Mouse (Mus musculus): ENCODE measurements around the gene Hat1. TPM values are rescaled to one million over a fixed set of nuclear protein-coding genes. Genes with fewer than 3 reads are reported as not detected.
A peak's percentile ranks its signal among the peaks of the same experiment; 100 is the strongest.
"Not testable (repeated sequence)": the region's sequence is repeated elsewhere in the genome, so short reads cannot be mapped to it uniquely, and the experiment has no call there.

The Hat1 gene
- 10 to 100 TPM; 36.9 to 42.3 TPM for total RNA-seq (2021)
- long read RNA-seq, experiment 1, transcript Hat1-201 (11 exons, 1,576 nt): major isoform, 50 of 53 reads
- long read RNA-seq, experiment 1, partial matches to known transcripts: 2 of 53 reads
- long read RNA-seq, experiment 1, other reads (novel, unspliced or antisense): 1 of 53 reads
- long read RNA-seq, experiment 2, transcript Hat1-201 (11 exons, 1,576 nt): major isoform, 38 of 40 reads
- long read RNA-seq, experiment 2, partial matches to known transcripts: 2 of 40 reads
- long read RNA-seq, experiment 2, other reads (novel, unspliced or antisense): 0 of 40 reads

DNA sequence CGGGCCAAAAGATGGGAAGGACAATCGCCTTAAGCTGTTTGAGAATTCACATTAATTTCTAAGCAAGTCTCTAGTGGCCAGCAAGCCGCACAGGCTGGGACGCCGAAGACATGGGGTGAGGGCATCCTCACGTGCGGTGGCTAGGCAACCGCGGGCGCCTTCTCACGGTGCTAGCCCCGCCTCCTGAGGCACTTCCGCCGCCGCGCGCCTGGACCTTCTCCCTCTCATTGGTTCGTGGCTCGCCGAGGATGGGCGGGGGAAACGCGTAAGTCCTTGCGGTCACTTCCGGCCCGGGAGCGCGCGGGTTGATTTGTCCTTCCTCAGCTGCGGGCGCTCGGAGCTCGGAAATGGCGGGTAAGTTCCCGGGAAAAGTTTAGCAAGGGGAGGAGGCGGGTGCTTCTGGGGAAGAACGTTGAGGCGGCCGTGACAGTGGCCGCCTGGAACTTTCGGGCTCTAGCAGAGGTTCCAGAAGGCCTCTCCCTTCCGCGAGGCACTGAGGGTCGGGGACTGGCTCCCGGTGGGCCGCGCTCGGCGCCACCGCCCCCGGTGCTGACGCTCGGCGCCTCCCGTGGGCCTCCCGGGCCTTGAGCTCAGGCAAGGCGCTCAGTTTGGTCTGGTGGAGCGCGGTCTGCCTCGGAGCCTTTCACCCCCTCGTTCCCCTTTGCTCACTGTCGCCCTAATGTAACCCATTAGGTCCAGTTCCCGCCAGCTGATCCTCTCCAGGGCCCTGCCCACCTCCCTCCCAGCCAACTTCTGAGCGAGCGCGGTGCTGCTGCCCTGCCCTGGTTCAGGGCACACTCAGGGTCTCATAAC lies at the start of gene Hat1:
Hat1 (plus strand) TSS at position 8 of the 813 bp plus-strand sequence.
- DNase-seq: peak; percentile 97

GRCm38 (mm10) chr2:71340126-71340525 lies 48.6 kb upstream of the Hat1 start:
- DNase-seq: no peak

DNA sequence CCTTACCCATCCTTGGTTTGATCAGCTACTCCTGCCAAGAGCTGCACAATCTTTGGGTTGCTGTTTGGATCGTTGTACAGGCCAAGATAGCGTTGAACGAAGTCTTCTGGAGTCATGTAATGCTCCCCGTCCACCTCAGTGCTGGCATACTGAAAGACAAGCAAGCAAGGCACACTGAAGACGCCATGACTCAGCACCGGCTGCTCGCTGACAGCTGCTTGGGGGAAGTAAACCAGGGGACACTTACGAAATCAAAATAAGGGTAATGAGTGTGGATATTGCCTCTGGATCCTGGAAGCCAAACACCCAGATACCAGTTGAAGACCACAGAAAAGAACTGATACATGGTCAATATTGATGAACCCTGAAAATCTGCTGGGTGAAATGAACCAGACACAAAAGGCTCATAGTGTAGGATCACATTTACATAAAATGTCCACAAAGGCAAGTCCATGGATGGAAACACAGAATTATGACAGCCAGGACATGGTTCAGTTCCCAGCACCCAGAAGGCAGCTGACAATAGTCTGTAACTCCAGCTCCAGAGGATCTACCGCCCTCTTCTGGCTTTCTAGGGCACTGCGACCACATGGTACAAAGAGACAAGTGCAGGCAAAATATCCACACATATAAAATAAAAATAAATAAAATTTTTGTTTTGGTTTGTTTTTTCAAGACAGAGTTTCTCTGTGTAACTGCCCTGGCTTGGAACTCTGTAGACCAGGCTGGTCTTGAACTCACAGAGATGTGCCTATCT lies 44.7 kb upstream of the Hat1 start:
- DNase-seq: no peak

DNA sequence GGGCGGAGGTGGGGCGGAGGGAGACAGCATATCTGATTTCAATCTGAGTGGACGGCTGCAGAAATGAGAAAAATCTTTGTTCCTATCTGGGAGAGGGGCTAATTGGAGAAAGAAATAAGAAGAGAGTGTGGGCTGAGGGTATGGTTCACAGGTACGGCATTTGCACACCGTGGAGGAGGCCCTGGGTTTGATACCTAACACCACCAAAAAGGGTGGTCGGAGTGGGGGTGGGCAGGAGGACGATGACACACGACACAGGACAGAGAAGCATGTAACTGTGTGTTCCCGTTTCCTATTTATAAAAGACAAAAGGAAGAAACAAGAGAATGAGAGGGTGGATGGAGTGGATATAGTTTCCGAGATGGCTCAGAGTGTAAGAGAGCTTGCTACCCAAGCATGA lies 41.6 kb upstream of the Hat1 start:
- DNase-seq: no peak

DNA sequence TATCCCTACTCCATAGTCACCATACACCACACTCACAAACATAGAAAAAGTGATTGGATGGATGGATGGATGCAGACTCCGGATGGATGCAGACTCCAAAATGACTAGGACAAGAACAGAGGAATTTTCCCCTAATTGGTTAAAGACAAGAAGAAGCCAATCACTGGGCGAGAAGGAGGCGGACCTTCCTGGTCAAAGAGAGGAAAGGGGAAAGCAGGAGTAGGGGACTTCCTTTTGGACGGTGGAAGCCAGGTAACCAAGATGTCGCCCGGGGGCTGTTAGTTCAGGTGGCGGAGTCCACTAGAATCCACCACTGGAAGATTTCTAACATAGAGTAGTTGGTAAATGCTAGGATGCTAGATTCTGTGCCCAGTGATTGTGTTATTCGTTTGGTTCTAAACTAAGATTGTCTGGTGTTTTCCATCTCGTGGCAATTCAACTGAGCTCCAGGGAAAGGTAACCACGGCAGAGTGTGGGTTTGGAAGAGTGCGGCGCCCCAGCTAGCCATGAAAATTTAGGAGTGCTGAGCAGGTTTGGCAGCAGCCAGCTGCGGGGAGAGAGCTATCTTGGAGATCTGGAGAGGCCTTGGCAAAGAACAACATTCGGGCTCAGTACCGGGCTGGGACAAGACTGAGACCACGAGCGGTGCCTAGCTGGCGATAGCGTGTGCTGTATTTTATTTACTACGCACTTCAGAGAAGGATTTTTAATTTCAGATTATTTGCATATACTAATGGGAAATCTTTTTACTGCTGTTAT lies 40.8 kb upstream of the Hat1 start:
- no peak for DNase-seq

- DNase-seq: peak; percentile 21
These were observed 39.2 kb upstream of the Hat1 start for GRCm38 (mm10) chr2:71349511-71349910.

DNA sequence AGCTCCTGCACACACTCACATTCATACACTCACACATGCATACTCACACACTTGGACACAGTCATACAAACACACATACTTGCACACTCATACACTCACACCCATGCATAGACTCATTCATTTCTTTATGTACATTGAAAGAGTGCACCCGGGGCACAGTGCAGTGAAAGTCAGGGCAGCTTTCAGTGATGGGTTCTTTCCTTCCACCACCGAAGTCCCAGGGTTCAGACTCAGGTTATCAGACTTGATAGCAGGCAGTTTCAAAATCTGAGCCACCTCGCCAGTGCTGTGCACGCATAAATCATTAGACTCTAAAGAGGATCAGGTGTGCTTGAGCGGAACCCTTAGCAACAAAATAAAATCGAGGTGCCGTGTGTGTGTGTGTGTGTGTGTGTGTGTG lies 38.6 kb upstream of the Hat1 start:
- DNase-seq: no peak

- no peak for DNase-seq
These were observed 37.6 kb upstream of the Hat1 start for GRCm38 (mm10) chr2:71350904-71351726.

GRCm38 (mm10) chr2:71351727-71351987 lies 37.1 kb upstream of the Hat1 start:
- DNase-seq: no peak

- DNase-seq: peak; percentile 25
These were observed 35.3 kb upstream of the Hat1 start for GRCm38 (mm10) chr2:71353306-71354054.

GRCm38 (mm10) chr2:71354055-71354425 lies 34.7 kb upstream of the Hat1 start:
- DNase-seq: no peak

DNA sequence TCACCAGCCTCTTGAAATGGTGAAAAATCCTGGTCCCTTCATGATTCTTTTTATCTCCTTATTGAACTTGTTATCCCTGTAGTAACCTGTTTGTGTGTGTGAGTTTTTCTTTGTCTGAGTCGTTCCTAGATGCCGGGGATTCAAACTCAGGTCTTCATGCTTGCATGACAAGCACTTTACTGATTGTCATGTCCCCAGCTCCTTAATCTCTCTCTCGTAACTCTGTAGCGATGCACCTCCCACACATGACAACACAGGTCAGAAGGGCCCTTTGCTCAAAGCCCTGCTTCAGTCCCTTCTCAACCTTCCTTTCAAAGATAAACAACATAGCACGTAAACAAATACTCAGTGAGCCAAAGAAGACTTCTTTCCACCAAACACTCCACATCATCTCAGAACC lies 30.4 kb upstream of the Hat1 start:
- DNase-seq: no peak

GRCm38 (mm10) chr2:71360192-71360591 lies 28.6 kb upstream of the Hat1 start:
- DNase-seq: no peak

DNA sequence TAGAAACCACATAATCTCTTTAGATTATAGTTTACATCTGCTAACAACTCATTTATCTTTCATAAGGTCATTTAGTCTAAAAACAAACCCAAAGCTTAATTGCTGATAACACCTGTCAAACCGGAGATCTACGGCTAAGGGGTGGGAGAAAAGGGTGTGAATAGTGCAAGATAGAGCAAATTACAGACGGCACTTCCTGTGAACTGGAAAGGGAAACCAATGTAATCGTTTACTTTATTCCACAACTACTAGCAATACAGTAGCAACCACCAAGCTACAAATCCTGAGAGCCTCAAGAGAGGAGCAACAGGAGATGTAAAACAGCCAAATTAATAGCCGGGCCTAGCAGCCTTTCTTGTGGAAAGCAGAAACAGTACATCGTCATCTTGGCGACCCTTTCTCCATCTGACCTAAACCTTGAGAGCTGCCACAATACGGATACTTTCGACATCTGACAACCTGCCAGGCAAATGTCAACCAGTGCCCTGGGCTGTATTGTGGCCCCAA lies 22.1 kb upstream of the Hat1 start:
- no peak for DNase-seq

DNA sequence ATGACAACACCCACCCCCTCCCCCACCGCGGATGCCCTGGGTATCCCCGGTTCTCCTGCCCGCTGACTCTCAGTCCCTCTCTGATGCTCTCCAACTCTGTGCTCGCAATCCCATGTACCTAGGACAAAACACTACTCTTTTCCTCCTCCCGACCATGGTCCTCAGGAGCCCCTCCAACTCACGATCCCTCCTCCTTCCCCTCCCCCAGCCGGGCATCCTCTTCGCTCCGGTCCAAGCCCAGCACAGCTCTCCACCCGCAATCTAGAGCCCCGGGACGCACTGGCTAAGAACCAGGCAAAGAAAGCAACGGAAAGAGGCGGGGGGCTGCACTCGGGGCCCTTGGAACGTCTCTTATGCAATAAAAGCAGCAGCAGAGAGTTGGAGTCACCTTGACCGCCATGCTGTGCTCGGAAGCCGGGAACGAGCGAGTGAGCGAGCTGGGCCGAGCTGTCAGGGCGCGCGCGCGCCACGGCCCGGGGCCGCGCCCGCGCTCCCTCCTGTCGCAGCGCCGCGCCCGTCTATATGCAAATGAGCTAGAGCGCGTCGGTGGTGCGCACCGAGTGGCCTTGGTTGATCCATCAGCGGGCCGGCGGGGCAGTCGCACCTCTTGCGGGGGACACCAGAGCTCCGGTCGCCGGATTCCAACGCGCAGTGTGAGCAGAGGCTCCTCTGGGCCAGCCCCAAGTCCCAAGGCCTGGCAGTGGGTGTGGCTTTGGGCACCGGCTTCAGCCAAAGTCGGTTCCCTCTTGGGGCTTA lies 21.5 kb upstream of the Hat1 start, which contains the start of gene Slc25a12:
Slc25a12 (minus strand) TSS at position 625 of the 756 bp plus-strand sequence.
- peak; percentile 90 for DNase-seq

- no peak for DNase-seq
These were observed 20.7 kb upstream of the Hat1 start for GRCm38 (mm10) chr2:71368086-71368485.

DNA sequence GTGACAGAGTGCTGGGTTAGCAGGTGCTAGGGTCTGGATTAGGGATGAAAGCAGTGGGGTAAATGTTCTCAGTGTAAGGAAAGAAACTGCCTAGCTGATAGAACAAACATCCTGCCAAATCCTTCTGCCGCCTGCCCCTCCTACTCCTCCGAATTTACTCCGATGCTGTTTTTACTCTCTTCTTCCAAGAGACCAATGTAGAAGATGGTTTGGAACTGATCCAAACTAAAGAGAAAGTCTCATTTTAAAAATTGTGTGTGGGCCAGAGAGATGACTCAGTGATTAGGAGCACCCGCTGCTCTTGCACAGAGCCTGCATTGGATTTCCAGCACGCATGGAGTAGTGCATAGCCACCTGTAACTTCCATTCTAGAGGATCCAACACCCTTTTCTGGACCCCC lies 17.0 kb upstream of the Hat1 start:
- no peak for DNase-seq

- DNase-seq: not testable (repeated sequence)
These were observed 16.5 kb upstream of the Hat1 start for GRCm38 (mm10) chr2:71372261-71372660.

- no peak for DNase-seq
These were observed 14.2 kb upstream of the Hat1 start for GRCm38 (mm10) chr2:71374275-71375155.

Data from adrenal gland, postnatal 10 days (tissue).